Mouse (Mus musculus): ENCODE measurements around the gene Rnf114.

Gene Rnf114

DNA sequence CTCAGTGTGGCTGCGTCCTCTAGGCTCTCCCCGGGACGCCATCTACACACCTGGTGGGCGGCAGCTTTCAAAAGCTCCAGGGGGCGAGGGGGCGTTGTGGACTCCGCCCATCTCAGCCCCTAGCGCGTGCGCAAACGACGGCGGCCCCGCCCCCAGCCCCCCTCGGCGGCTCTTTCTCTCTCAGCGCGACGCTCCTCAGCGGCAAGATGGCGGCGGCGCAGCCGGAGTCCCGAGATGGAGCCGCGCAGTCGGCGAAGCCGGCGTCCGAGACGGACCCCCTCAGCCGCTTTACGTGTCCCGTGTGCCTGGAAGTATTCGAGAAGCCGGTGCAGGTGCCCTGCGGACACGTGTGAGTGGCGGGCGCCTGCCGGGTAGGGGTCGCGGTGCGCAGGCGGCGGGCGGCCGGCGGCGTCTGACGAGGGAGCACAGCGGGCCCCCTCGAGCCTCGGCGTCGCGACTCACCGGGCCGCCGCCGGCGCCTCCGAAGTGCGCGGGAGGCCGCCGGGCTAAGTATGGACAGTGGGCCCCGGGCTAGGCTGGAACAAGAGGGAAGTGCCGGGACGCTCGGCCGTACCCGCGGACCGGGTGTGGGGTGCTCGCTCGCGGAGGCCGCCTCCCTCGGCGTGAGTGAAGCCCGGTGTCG, 10.9 kb downstream of the Rnf114 start:
- peak in 1 of 2 experiments; percentile 85 for DNase-seq (ENCODE audit: low spot score in 2 of 2)

DNA sequence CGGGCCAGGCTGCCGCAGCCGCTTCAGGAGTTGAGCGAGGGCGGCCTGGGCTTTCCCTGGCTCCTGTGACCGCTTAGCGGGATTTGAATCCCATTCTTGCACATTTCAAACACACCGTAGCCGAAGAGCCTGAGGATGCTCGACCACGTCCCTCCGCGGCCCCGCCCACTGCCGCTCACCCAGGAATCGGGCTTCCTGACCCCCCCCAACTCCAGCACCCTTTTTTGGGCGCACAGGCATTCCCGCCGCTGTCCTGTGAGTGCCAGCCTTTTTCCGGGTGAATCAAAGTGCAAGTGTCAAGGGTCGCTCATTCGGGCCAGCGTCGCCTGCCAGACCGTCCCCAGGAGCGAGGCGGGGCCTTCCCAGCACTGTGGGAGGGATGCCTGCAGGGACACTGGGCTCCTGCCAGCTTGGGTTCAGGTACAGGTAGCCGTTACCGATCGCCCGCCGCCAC, 11.5 kb downstream of the Rnf114 start:
- DNase-seq (ENCODE audit: low spot score in 2 of 2) = no peak

DNA sequence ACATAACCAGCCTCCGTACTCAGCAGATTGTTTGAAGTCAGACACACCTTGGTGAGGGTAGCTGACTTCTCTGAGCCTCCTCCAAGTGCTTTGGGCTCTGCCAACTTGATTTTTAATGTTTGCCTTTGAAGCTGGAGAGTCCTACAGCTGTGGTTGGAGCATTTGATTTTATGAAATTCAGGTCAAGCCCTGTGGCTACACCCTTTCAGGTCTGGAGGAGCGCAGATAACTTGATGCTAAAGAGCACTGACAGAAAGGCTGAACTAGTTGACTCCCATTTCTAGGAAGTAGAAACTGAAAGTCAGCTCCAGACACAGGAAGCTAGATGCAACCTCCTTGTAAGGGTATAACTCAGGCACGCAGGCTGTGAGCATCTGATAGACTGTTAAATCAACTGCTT, 12.7 kb downstream of the Rnf114 start:
- no peak for DNase-seq (ENCODE audit: low spot score in 2 of 2)

DNA sequence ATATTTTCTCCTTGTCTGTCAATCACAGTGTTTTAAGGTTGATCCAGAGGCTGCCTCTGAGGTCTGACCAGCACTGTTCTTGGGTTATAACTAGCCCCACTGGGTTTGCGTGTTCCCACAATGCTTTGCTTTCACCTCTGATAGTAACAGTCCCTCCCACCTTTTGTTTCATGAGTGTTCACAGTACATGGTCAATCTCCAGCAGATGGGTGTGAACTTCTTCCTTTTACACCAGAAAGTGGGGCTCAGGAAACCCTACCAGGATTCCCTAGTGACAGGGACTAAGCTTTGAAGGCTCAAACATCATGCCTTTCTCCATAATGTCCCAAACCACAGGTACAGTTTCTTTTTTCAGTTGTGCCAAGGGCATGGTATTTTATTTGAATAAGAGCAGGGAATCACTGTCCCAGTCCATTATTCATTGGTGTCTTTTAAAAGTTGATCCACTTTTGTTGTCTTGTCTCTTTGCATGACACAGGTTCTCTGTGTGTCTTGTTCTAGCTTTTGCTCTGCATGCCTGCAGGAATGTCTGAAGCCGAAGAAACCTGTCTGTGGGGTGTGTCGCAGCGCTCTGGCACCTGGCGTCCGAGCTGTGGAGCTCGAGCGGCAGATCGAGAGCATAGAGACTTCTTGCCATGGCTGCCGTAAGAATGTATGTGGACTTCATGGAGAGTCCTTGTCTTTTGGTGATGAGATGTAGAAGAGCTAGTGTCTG, 14.3 kb downstream of the Rnf114 start:
- no peak for DNase-seq (ENCODE audit: low spot score in 2 of 2)

DNA sequence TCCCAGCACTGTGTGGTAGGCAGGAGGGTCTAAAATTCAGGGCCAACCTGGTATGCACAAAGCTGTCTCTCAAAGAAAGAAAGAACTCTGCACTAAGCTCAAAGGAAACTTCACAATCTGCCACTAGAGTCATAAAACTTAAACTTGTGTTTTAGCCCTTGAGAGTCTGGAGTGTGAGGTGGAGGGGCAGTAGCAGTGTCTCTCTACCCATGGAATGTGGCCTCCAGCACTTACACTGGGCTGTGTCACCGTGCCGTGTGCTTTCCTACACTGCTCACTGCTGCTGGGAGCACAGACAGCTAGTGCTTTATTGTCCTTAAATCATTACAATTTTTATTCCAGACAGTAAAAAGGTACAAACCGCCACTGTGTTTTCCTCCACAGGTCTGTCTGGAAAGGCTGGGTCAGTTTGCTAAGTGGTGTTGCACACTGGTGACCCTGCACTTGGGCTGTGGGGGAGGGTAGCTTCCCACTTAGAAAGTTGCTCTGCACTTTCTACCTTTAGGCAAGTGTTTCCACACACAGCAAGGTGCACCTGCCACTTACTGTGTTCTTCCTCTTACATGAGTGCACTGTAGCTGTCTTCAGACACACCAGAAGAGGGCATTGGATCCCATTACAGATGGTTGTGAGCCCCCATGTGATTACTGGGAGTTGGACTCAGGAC, 15.4 kb downstream of the Rnf114 start:
- no peak for DNase-seq (ENCODE audit: low spot score in 2 of 2)

DNA sequence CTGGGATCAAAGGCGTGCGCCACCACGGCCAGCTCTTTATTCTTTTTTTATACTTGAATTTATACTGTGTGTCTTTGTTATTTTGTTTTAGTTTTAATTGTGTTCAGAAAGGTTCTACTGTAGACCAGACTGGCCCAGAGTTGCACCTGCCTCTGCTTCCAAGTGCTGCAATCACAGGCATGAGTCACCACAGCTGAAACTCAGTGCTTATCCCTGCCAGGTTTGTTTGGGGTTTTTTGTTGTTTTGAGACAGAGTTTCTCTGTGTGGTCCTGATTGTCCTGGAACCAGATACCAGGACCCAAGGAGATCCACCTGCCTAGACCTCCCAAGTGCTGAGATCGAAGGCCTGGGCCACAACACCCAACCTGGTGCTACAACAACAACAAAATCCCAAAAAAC, 16.1 kb downstream of the Rnf114 start:
- DNase-seq (ENCODE audit: low spot score in 2 of 2) = no peak

DNA sequence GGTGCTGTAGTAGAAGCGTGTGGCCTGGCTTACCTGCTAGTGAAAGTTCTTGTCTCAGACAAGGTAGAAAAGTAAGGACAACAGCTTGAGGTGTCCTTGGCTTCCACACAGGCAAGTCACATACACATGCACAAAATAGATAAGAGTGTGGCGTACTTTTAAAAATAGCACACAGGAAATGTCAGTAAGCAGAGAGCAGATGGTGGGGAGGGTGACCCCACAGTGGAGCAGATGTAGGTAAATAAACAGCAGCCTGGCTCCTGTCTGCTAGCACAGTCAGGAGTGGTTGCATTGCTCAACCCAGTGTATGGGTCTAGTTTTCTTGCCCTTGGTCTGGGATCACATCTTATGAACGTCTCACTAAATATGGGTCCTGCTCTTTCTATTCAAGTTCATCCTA, 18.0 kb downstream of the Rnf114 start:
- peak in 1 of 2 experiments; percentile 34 for DNase-seq (ENCODE audit: low spot score in 2 of 2)

DNA sequence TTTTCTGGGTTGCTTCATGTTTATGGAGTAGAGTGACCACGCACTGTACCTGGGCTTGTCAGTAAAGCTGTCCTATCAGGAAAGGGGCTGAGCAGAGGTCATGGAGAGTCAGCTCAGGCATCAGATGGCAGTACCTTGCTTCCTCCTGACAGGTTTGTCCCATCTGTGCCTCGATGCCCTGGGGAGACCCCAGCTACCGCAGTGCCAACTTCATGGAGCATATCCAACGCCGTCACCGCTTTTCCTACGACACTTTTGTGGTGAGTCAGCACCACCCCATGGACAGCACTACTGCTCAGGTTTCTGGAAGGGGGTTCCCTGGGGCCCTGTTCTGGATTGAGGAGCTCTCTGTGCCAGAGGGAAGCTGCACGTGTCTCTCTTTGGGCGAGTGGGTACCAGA, 19.9 kb downstream of the Rnf114 start:
- DNase-seq (ENCODE audit: low spot score in 2 of 2) = no peak

DNA sequence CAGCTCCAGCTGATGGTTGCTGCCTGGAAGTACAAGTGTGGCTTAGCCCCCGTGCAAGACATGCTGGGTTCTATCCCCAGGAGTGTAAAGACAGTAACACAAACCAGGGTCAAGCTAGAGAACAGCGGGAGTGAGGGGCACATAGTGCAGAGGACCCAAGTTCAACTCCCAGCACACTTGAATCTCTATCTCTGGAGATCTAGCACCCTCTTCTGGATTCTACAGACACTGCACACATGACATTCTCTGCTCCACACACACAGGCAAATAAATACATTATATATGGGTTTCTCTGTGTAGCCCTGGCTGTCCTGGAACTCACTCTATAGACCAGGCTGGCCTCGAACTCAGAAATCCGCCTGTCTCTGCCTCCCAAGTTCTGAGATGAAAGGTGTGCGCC, 20.5 kb downstream of the Rnf114 start:
- no peak for DNase-seq (ENCODE audit: low spot score in 2 of 2)

DNA sequence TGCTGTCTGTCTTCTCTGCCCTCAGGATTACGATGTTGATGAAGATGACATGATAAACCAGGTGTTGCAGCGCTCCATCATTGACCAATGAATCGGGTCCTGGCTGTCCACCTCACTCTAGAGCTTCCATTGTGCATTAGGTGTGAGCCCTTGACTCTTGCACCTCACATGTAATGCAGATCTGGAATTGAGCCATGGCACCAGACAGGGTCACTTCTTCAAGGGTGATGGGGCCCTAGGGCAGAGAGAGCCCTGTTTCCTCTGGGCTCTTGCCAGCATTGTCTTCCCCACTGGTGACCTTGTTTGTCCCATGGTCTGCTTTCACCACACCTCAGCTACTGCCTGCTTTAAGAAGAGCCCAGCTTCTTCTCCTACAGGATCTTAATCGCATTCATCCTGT, 22.2 kb downstream of the Rnf114 start:
- DNase-seq (ENCODE audit: low spot score in 2 of 2) = no peak

DNA sequence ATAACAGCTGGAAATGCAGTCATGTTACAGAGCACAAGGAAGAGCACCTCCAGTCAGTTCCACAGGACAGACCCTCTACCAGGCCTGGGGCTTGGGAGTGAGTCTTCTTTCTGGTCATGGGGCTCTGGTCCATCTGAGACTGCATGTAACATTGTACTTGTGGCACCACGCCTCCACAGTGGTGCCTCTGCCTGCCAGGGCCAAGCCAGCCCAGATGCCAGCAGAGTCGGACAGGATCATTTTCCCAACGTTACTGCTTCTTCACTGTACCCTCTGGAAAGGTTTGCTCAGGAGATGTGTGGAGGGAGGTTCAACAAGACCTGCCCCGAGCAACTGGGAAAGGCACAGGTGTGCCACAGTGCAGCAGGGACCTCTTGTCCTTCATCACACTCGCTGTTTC, 23.2 kb downstream of the Rnf114 start:
- no peak for DNase-seq (ENCODE audit: low spot score in 2 of 2)

DNA sequence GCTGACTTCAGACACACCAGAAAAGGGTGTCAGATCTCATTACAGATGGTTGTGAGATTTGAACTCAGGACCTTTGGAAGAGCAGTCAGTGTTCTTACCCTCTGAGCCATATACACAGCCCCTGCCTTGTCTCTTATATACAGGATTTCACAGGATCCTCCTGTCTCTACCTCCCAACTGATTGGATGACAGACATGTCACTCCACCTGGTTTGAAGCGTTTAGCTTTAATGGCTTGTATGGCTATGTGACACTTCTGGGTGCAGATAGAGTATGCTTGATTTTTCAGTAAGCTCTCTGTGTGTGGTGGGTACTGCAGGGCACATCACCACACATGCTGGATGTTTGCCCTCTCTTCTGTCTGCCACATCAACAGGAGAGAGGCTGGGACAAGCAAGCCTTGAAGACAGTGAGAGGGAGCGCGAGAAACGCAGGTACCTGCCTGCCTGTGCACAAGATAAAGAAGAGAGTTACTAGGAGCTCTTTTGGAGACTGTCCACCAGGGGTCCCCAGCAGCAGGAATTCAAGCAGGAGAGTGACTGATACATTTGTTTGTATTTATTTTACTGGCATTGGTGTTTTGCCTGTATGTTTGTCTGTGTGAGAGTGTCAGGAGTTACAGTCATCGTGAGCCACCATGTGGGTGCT, 27.3 kb downstream of the Rnf114 start:
- no peak for DNase-seq (ENCODE audit: low spot score in 2 of 2)

DNA sequence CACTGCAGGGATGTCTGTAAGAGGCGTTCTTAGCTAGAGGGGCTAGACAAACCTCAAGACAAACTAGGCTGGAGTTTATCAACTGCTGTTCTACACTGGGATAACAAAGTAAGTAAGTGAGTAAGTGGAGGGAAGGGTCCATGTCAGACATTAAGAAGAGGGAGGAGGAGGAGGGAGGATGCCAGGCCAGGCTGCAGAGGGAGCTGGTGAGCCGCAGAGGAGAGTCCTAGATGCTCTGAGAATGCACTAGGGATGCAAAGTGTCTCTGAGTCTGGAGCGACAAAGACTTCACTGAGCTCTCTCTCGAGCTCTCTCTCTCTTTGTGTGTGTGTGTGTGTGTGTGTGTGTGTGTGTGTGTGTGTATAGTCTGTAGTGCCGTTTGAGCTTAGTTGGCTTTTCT, 35.8 kb downstream of the Rnf114 start:
- peak in 1 of 2 experiments; percentile 28 for DNase-seq (ENCODE audit: low spot score in 2 of 2)

DNA sequence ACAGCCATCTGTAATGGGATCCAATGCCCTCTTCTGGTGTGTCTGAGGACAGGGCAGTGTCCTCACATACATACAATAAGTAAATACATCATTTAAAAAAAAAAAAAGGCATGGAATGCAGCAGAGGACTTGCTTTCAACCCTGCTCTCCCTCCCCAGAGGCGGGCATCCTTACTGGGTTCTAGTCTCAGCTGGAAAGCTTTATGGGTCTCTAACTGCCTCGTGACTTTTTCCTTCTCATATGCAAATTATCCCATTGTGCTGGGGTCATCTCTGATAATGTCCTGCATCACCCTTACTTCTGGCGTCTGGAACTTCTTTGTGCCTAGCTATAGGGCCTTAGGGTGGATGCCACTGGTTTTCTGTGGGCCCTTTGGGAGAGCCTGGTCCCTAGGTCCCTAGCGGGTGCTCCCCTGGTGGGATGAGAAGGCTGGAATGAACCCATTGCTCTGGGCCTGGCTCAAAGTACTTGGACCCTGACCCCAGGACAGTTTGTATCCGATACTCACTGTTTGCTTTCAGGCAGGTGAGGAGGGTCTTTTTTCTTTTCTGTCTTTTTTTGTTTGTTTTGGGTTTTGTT, 37.6 kb downstream of the Rnf114 start:
- DNase-seq (ENCODE audit: low spot score in 2 of 2) = no peak

DNA sequence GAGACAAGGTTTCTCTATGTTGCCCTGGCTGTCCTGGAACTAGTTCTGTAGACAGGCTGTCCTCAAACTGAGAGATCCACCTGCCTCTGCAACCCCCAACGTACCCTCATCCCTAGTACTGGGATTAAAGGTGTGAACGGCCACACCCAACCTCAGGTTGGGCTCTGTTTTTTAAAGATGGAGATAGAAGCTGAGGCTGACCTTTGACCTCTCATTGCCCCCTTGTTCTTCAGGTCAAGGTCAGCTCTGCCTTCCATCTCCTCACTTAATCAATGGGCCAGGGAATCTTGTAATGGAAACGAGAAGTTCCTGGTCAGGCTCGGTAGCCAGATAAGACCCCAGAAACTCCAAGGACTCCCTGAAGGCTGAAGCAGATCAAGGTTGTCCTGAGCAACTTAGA, 38.1 kb downstream of the Rnf114 start:
- DNase-seq (ENCODE audit: low spot score in 2 of 2) = no peak

DNA sequence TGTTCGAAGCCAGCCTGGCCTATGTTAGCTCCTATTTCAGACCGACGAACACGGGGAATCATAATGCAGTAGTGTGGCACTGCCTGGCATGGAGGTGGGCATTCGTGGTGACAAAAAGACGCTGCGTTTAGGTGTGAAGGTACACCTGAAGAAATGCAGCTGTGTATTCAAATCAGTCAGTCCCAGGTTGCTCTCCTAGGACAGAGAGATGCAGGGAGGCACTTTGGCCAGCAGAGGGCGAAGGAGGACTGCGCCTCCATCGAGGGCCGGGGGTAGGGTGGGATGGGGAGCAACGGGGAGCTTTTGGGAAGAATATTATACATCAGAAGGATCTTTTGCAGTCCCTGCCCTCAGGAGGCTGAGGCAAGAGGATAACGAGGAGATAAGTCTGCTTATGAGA, 39.7 kb downstream of the Rnf114 start:
- no peak for DNase-seq (ENCODE audit: low spot score in 2 of 2)

DNA sequence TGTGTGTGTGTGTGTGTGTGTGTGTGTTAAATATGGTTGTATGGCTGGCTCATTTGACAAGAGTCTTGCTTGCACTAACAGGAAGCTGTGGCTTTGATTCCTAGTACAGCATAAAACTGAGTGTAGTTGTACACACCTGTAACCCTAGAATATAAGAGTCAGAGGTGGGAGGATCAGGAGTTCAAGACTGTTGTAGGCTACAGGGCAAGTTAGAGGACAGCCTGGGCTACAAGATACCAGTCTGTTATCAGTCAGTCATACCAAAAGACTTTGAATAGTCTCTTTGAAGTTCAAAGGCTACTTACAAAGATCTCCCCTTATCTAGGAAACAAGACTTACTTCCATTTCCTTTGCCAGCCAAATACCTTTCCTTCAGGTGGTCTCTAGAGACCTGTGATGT, 41.4 kb downstream of the Rnf114 start:
- DNase-seq (ENCODE audit: low spot score in 2 of 2) = no peak

DNA sequence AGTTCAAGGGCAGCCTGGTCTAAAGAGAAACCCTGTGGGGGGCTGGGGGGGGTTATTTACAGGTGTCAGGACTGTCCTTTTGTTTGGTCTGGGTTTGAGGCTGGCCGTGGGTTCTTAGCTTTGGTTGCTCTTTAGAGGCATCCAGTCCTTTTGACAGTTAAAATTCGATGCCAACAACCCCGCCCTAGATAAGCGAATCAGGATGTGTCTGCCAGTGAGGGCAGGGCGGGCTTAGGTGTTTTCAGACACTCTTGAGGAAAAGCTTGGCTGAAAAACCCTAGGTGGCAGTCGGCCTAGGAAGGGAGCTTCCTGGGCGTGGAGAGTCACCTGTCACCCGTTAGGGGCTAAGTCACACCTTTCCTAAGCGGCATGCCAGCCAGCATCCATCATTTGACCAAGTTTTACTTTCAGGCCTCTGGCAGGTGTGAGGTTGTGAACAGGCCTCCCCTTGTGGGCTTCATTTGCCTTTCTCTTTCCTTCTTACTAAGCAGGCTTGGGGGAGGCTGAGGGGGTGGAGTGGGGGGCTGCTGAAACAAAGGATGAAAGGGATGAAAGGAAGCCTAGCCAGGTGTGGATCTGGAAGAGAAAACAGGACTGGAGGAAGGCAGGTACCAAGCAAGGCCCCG, 44.0 kb downstream of the Rnf114 start:
- no peak for DNase-seq (ENCODE audit: low spot score in 2 of 2)

DNA sequence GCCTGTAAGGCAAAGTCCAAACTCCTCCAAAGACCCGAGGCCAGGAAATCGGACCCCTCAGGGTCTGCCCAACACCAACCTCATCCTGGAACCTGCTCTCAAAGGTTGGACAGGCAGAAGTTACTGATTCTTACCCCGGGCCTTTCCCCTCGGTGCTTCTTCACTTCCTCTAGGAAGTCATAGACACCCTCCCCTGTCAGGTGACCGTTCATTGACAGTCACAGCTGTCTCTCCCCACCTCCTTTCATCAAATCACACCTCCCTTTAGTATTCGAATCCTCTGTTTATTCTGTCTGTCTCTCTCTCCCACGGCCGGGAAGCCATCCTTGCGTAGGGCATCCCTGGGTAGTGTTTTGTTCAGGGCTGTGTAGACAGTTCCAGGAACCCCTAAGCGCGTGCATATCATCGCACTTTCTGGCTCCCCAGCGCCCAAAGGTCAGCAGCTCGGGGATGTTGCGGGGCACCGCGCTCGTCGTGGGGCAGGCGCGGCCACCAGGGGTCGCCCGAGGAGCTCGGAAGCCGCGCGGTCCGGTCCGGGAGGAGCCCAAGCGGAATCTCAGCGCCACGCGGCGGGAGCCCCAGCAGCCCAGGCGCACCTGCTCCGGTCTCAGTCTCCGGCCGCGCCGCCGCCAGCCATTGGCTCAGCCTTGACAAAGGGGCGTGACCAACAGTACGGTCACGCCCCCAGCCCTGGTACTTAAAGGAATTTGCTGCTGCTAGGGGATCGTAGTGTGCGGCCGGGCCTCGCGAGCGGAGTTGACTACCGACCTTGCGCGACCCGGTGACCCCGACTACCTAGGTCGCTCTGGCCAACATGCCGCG, 45.2 kb downstream of the Rnf114 start, which contains the start of gene Snai1:
TSS of gene Snai1 (plus strand) at position 720 of the 822 bp plus-strand sequence.
- peak; percentile 43 to 78 for DNase-seq (ENCODE audit: low spot score in 2 of 2)

DNA sequence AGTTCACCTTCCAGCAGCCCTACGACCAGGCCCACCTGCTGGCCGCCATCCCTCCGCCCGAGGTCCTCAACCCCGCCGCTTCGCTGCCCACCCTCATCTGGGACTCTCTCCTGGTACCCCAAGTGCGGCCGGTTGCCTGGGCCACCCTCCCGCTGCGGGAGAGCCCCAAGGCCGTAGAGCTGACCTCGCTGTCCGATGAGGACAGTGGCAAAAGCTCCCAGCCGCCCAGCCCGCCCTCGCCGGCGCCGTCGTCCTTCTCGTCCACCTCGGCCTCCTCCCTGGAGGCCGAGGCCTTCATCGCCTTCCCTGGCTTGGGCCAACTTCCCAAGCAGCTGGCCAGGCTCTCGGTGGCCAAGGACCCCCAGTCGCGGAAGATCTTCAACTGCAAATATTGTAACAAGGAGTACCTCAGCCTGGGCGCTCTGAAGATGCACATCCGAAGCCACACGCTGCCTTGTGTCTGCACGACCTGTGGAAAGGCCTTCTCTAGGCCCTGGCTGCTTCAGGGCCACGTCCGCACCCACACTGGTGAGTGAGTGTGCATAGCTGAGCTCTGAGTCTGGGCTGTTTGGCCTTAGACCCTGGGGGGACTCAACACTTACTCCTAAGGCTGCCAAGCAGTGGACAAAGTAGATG, 46.3 kb downstream of the Rnf114 start:
- DNase-seq (ENCODE audit: low spot score in 2 of 2) = no peak
